Mouse (Mus musculus): ENCODE data around the gene Patl2. TPM values are rescaled to one million over a fixed set of nuclear protein-coding genes. Genes with fewer than 3 reads are reported as not detected.
A peak's percentile ranks its signal among the peaks of the same experiment; 100 is the strongest.

The Patl2 gene
- polyA plus RNA-seq (2015; fragmentation: Nextera tagmentation; extraction: Ambion mirVana) = not detected in 2 replicates

- H3K4me1 ChIP-seq (ENCODE audit: control insufficient read depth, insufficient read depth, low read length) = no peaks in the 10 kb centered on the region
- WGBS = 77% methylated on average over 17 of the region's 17 CpGs
- no peaks in the 10 kb centered on the region for H3K9me3 ChIP-seq (replicated peaks; ENCODE audit: control insufficient read depth, low read length)
- no peaks in the 10 kb centered on the region for H3K36me3 ChIP-seq (ENCODE audit: control insufficient read depth, insufficient read depth, low read length)
- no peak within 1 kb of the TSS for H3K27ac ChIP-seq (ENCODE audit: low read length)
- no peaks in the 10 kb centered on the region for H3K27me3 ChIP-seq (ENCODE audit: control insufficient read depth, insufficient read depth, low read length)
- no peak within 1 kb of the TSS for H3K9ac ChIP-seq (ENCODE audit: low read length)
- ATAC-seq (ENCODE audit: insufficient read depth, low FRiP score) = no peak
- no peak within 1 kb of the TSS for H3K4me3 ChIP-seq (replicated peaks; ENCODE audit: low read length)
- H3K4me2 ChIP-seq (ENCODE audit: low read depth, low read length) = no peak within 1 kb of the TSS
These were observed at the start of gene Patl2, which contains the start of gene Terb2 for GRCm38 (mm10) chr2:122186106-122186505. Gene Patl2, minus strand, starts transcription at chr2:122186189. Gene Terb2, plus strand, starts transcription at chr2:122186272.

GRCm38 (mm10) chr2:122235425-122235824 lies 49.4 kb upstream of the Patl2 start:
- 77% methylated on average over 2 of the region's 2 CpGs for WGBS
- Histone ChIP-seq H3K9me3 (replicated peaks; ENCODE audit: control insufficient read depth, low read length) (no peaks in the 10 kb centered on the region), H3K4me2 (ENCODE audit: low read depth, low read length) (peak overlapping the region; percentile 87), H3K4me1 (ENCODE audit: control insufficient read depth, insufficient read depth, low read length) (0 out of 2 replicates have a peak, but pooled peaks cover 7% of the 10 kb centered on the region), H3K27me3 (ENCODE audit: control insufficient read depth, insufficient read depth, low read length) (no peaks in the 10 kb centered on the region), H3K4me3 (replicated peaks; ENCODE audit: low read length) (peak overlapping the region; percentile 62), H3K9ac (ENCODE audit: low read length) (no peak overlapping the region), H3K27ac (ENCODE audit: low read length) (no peak overlapping the region), H3K36me3 (ENCODE audit: control insufficient read depth, insufficient read depth, low read length) (no peaks in the 10 kb centered on the region)
- no peak for ATAC-seq (ENCODE audit: insufficient read depth, low FRiP score)

GRCm38 (mm10) chr2:122234611-122235288 lies 48.8 kb upstream of the Patl2 start, which contains the start of gene Sord:
Gene Sord, plus strand, starts transcription at chr2:122234749.
- no peaks in the 10 kb centered on the region for H3K36me3 ChIP-seq (ENCODE audit: control insufficient read depth, insufficient read depth, low read length)
- 2% methylated on average over 35 of the region's 35 CpGs for WGBS
- no peaks in the 10 kb centered on the region for H3K27me3 ChIP-seq (ENCODE audit: control insufficient read depth, insufficient read depth, low read length)
- H3K9ac ChIP-seq (ENCODE audit: low read length) = peak within 1 kb of the TSS; percentile 73
- peak within 1 kb of the TSS; percentile 87 for H3K4me2 ChIP-seq (ENCODE audit: low read depth, low read length)
- 0 out of 2 replicates have a peak, but pooled peaks cover 7% of the 10 kb centered on the region for H3K4me1 ChIP-seq (ENCODE audit: control insufficient read depth, insufficient read depth, low read length)
- peak within 1 kb of the TSS; percentile 50; the same call in 1 of the 2 replicates for H3K27ac ChIP-seq (ENCODE audit: low read length)
- H3K4me3 ChIP-seq (replicated peaks; ENCODE audit: low read length) = peak within 1 kb of the TSS; percentile 62
- peak; percentile 93 for ATAC-seq (ENCODE audit: insufficient read depth, low FRiP score)
- no peaks in the 10 kb centered on the region for H3K9me3 ChIP-seq (replicated peaks; ENCODE audit: control insufficient read depth, low read length)

GRCm38 (mm10) chr2:122233759-122234557 lies 48.0 kb upstream of the Patl2 start:
- peak overlapping the region; percentile 50; the same call in 1 of the 2 replicates for H3K27ac ChIP-seq (ENCODE audit: low read length)
- 0 out of 2 replicates have a peak, but pooled peaks cover 7% of the 10 kb centered on the region for H3K4me1 ChIP-seq (ENCODE audit: control insufficient read depth, insufficient read depth, low read length)
- H3K4me2 ChIP-seq (ENCODE audit: low read depth, low read length) = peak overlapping the region; percentile 87
- no peaks in the 10 kb centered on the region for H3K9me3 ChIP-seq (replicated peaks; ENCODE audit: control insufficient read depth, low read length)
- H3K27me3 ChIP-seq (ENCODE audit: control insufficient read depth, insufficient read depth, low read length) = no peaks in the 10 kb centered on the region
- H3K36me3 ChIP-seq (ENCODE audit: control insufficient read depth, insufficient read depth, low read length) = no peaks in the 10 kb centered on the region
- peak overlapping the region; percentile 62 for H3K4me3 ChIP-seq (replicated peaks; ENCODE audit: low read length)
- 6% methylated on average over 26 of the region's 26 CpGs for WGBS
- H3K9ac ChIP-seq (ENCODE audit: low read length) = peak overlapping the region; percentile 73
- ATAC-seq (ENCODE audit: insufficient read depth, low FRiP score) = no peak

- 59% methylated on average over 5 of the region's 5 CpGs for WGBS
- H3K4me2 ChIP-seq (ENCODE audit: low read depth, low read length) = peak overlapping the region; percentile 87; the same call in 1 of the 2 replicates
- no peak overlapping the region for H3K27ac ChIP-seq (ENCODE audit: low read length)
- no peaks in the 10 kb centered on the region for H3K9me3 ChIP-seq (replicated peaks; ENCODE audit: control insufficient read depth, low read length)
- no peaks in the 10 kb centered on the region for H3K27me3 ChIP-seq (ENCODE audit: control insufficient read depth, insufficient read depth, low read length)
- 0 out of 2 replicates have a peak, but pooled peaks cover 7% of the 10 kb centered on the region for H3K4me1 ChIP-seq (ENCODE audit: control insufficient read depth, insufficient read depth, low read length)
- no peak overlapping the region for H3K4me3 ChIP-seq (replicated peaks; ENCODE audit: low read length)
- no peak for ATAC-seq (ENCODE audit: insufficient read depth, low FRiP score)
- H3K9ac ChIP-seq (ENCODE audit: low read length) = no peak overlapping the region
- no peaks in the 10 kb centered on the region for H3K36me3 ChIP-seq (ENCODE audit: control insufficient read depth, insufficient read depth, low read length)
These were observed 47.4 kb upstream of the Patl2 start for GRCm38 (mm10) chr2:122233341-122233740.

- H3K4me3 ChIP-seq (replicated peaks; ENCODE audit: low read length) = no peak overlapping the region
- no peak for ATAC-seq (ENCODE audit: insufficient read depth, low FRiP score)
- H3K9me3 ChIP-seq (replicated peaks; ENCODE audit: control insufficient read depth, low read length) = no peaks in the 10 kb centered on the region
- no peaks in the 10 kb centered on the region for H3K27me3 ChIP-seq (ENCODE audit: control insufficient read depth, insufficient read depth, low read length)
- H3K4me1 ChIP-seq (ENCODE audit: control insufficient read depth, insufficient read depth, low read length) = 0 out of 2 replicates have a peak, but pooled peaks cover 7% of the 10 kb centered on the region
- no peak overlapping the region for H3K9ac ChIP-seq (ENCODE audit: low read length)
- H3K27ac ChIP-seq (ENCODE audit: low read length) = peak overlapping the region; percentile 4; the same call in 1 of the 2 replicates
- H3K4me2 ChIP-seq (ENCODE audit: low read depth, low read length) = no peak overlapping the region
- WGBS = 72% methylated on average over 9 of the region's 9 CpGs
- no peaks in the 10 kb centered on the region for H3K36me3 ChIP-seq (ENCODE audit: control insufficient read depth, insufficient read depth, low read length)
These were observed 45.6 kb upstream of the Patl2 start for GRCm38 (mm10) chr2:122231616-122232015.

GRCm38 (mm10) chr2:122230395-122230794 lies 44.4 kb upstream of the Patl2 start:
- H3K4me1 ChIP-seq (ENCODE audit: control insufficient read depth, insufficient read depth, low read length) = 0 out of 2 replicates have a peak, but pooled peaks cover 6% of the 10 kb centered on the region
- peak overlapping the region; percentile 55; the same call in 1 of the 2 replicates for H3K27ac ChIP-seq (ENCODE audit: low read length)
- 78% methylated on average over 6 of the region's 6 CpGs for WGBS
- H3K9ac ChIP-seq (ENCODE audit: low read length) = no peak overlapping the region
- no peaks in the 10 kb centered on the region for H3K9me3 ChIP-seq (replicated peaks; ENCODE audit: control insufficient read depth, low read length)
- ATAC-seq (ENCODE audit: insufficient read depth, low FRiP score) = no peak
- no peaks in the 10 kb centered on the region for H3K27me3 ChIP-seq (ENCODE audit: control insufficient read depth, insufficient read depth, low read length)
- no peaks in the 10 kb centered on the region for H3K36me3 ChIP-seq (ENCODE audit: control insufficient read depth, insufficient read depth, low read length)
- no peak overlapping the region for H3K4me3 ChIP-seq (replicated peaks; ENCODE audit: low read length)
- H3K4me2 ChIP-seq (ENCODE audit: low read depth, low read length) = no peak overlapping the region

GRCm38 (mm10) chr2:122223654-122224053 lies 37.7 kb upstream of the Patl2 start:
- H3K4me1 ChIP-seq (ENCODE audit: control insufficient read depth, insufficient read depth, low read length) = no peaks in the 10 kb centered on the region
- ATAC-seq (ENCODE audit: insufficient read depth, low FRiP score) = no peak
- H3K27ac ChIP-seq (ENCODE audit: low read length) = no peak overlapping the region
- no peaks in the 10 kb centered on the region for H3K36me3 ChIP-seq (ENCODE audit: control insufficient read depth, insufficient read depth, low read length)
- H3K9ac ChIP-seq (ENCODE audit: low read length) = no peak overlapping the region
- no peaks in the 10 kb centered on the region for H3K9me3 ChIP-seq (replicated peaks; ENCODE audit: control insufficient read depth, low read length)
- H3K4me3 ChIP-seq (replicated peaks; ENCODE audit: low read length) = no peak overlapping the region
- no peak overlapping the region for H3K4me2 ChIP-seq (ENCODE audit: low read depth, low read length)
- no peaks in the 10 kb centered on the region for H3K27me3 ChIP-seq (ENCODE audit: control insufficient read depth, insufficient read depth, low read length)

GRCm38 (mm10) chr2:122222272-122222671 lies 36.3 kb upstream of the Patl2 start:
- no peaks in the 10 kb centered on the region for H3K4me1 ChIP-seq (ENCODE audit: control insufficient read depth, insufficient read depth, low read length)
- no peak overlapping the region for H3K27ac ChIP-seq (ENCODE audit: low read length)
- H3K4me3 ChIP-seq (replicated peaks; ENCODE audit: low read length) = no peak overlapping the region
- H3K9ac ChIP-seq (ENCODE audit: low read length) = no peak overlapping the region
- ATAC-seq (ENCODE audit: insufficient read depth, low FRiP score) = no peak
- H3K36me3 ChIP-seq (ENCODE audit: control insufficient read depth, insufficient read depth, low read length) = no peaks in the 10 kb centered on the region
- H3K4me2 ChIP-seq (ENCODE audit: low read depth, low read length) = no peak overlapping the region
- no peaks in the 10 kb centered on the region for H3K9me3 ChIP-seq (replicated peaks; ENCODE audit: control insufficient read depth, low read length)
- 54% methylated on average over 5 of the region's 5 CpGs for WGBS
- H3K27me3 ChIP-seq (ENCODE audit: control insufficient read depth, insufficient read depth, low read length) = no peaks in the 10 kb centered on the region

Measured in stomach, embryonic 16.5 days (tissue).